Mouse (Mus musculus) right cerebral cortex, postnatal 4 days (tissue): Measurements from ENCODE around the gene Ankrd22.

Experiments
- DNase-seq: peaks from one replicate; pipeline ENCODE4 v3.0.0-alpha.2; 2022

Ankrd22 gene

GRCm38 (mm10) chr19:34074239-34074638 lies 91.6 kb downstream of the Ankrd22 start:
- no peak for DNase-seq
